Mouse (Mus musculus) liver, adult (tissue): ENCODE measurements at regions not wholly inside any gene's neighbourhood (a gene's known extent, or its start where the extent isn't known, plus 50 kb on each side); places are given as distances from the start of the nearest gene placed in this dataset.

Source experiments
- GATA4 ChIP-seq: IDR thresholded peaks from 2 replicates; pipeline ENCODE4 v1.6.1; 2014; ENCODE audit warnings: mild to moderate bottlenecking, low read length; ENCODE audit not compliant: insufficient replicate concordance

GRCm38 (mm10) chr16:87295727-87296126 is 58.3 kb upstream of the N6amt1 start:
- no peak for TF ChIP-seq GATA4

GRCm38 (mm10) chr16:87292826-87293225 is 61.2 kb upstream of the N6amt1 start:
- TF ChIP-seq GATA4 = no peak

GRCm38 (mm10) chr16:87291716-87292115 is 62.3 kb upstream of the N6amt1 start:
- no peak for TF ChIP-seq GATA4

- TF ChIP-seq GATA4 = no peak
These were observed 68.3 kb upstream of the N6amt1 start for GRCm38 (mm10) chr16:87285639-87286038.

- TF ChIP-seq GATA4 = peak; percentile 79
These were observed 69.0 kb upstream of the N6amt1 start for GRCm38 (mm10) chr16:87284835-87285510.

GRCm38 (mm10) chr16:87278518-87278917 is 75.5 kb upstream of the N6amt1 start:
- no peak for TF ChIP-seq GATA4

GRCm38 (mm10) chr16:87272363-87272762 is 81.6 kb upstream of the N6amt1 start:
- TF ChIP-seq GATA4 = no peak

GRCm38 (mm10) chr16:87267954-87268804 is 85.8 kb upstream of the N6amt1 start:
- no peak for TF ChIP-seq GATA4

GRCm38 (mm10) chr16:87267517-87267916 is 86.5 kb upstream of the N6amt1 start:
- TF ChIP-seq GATA4 = no peak

GRCm38 (mm10) chr16:87263571-87263970 is 90.4 kb upstream of the N6amt1 start:
- no peak; the same call in 1 of the 2 replicates for TF ChIP-seq GATA4

GRCm38 (mm10) chr16:87263041-87263440 is 90.9 kb upstream of the N6amt1 start:
- no peak for TF ChIP-seq GATA4

GRCm38 (mm10) chr16:87262497-87262896 is 91.5 kb upstream of the N6amt1 start:
- TF ChIP-seq GATA4 = no peak

GRCm38 (mm10) chr16:87261527-87261926 is 92.5 kb upstream of the N6amt1 start:
- TF ChIP-seq GATA4 = peak; percentile 86

GRCm38 (mm10) chr16:87254736-87255135 is 99.2 kb upstream of the N6amt1 start:
- no peak for TF ChIP-seq GATA4

- TF ChIP-seq GATA4 = no peak
These were observed 103.5 kb upstream of the N6amt1 start for GRCm38 (mm10) chr16:87250531-87250930.

- no peak for TF ChIP-seq GATA4
These were observed 104.1 kb upstream of the N6amt1 start for GRCm38 (mm10) chr16:87249903-87250302.
